Mouse (Mus musculus) brain, embryonic 14.5 days (tissue): ENCODE data around the gene Itpripl2.

ENCODE experiments used
- CTCF ChIP-seq: fragments of 200-500 bp; IDR thresholded peaks from 2 replicates; pipeline ENCODE4 v1.5.1; 2012; ENCODE audit warnings: inconsistent platforms, mild to moderate bottlenecking, moderate library complexity, borderline replicate concordance; ENCODE audit not compliant: insufficient read depth, insufficient read length; ENCODE audit errors: extremely low read depth
- POLR2A ChIP-seq: fragments of 200-500 bp; IDR thresholded peaks from 2 replicates; pipeline ENCODE4 v1.6.1; 2012; ENCODE audit warnings: mild to moderate bottlenecking, inconsistent platforms, borderline replicate concordance; ENCODE audit not compliant: poor library complexity, insufficient read depth, insufficient read length, severe bottlenecking; ENCODE audit errors: extremely low read depth

- no peak for TF ChIP-seq CTCF
- no peak for TF ChIP-seq POLR2A
Observed at GRCm38 (mm10) chr7:118452940-118453339, 38.8 kb downstream of the Itpripl2 start.
